Mouse (Mus musculus): ENCODE measurements around the gene Apoc3. TPM values are rescaled to one million over a fixed set of nuclear protein-coding genes. Genes with fewer than 3 reads are reported as not detected.
A peak's percentile ranks its signal among the peaks of the same experiment; 100 is the strongest.

Apoc3 gene
- total and polyA plus RNA-seq, 3 experiments = not detected

DNA sequence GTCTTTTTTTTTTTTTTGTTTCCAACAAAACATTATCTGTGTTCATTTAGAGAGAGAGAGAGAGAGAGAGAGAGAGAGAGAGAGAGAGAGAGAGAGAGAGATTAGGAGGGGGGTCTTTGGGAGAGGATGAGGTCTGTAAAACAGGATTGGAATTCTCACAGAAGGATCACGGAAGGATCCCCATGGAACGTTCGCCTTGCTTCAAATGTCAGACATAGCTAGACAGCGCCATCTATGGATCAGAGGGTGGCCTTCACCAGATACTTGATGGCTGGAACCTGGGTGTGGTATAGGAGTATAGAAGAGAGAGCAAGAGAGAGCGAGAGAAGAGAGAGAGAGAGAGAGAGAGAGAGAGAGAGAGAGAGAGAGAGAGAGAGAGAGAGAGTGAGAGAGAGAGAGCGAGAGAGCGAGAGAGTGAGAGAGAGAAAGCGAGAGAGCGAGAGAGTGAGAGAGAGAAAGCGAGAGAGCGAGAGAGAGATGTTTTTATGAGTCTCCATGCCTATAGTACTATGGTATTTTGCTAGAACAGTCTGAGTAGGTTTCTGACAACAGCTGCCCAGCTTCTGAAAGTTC, 11.4 kb upstream of the Apoc3 start (continued):
- TF ChIP-seq HCFC1 (IDR thresholded peaks at IDR 0.05; ENCODE audit: low read depth, low read length) (no peak), SIN3A (IDR thresholded peaks at IDR 0.05; ENCODE audit: low read length) (no peak; the same call in 1 of the 2 replicates), RAD21 (IDR thresholded peaks at IDR 0.05; ENCODE audit: low read depth, low read length) (peak; percentile 94), CHD2 (IDR thresholded peaks at IDR 0.05; ENCODE audit: low read length) (no peak), CTCF (IDR thresholded peaks at IDR 0.05 in 2 of 3, conservative IDR thresholded peaks at IDR 0.05 in 1 of 3; ENCODE audit: control insufficient read depth in 1 of 3, insufficient read depth in 1 of 3, low read depth in 2 of 3, low read length in 3 of 3, poor library complexity in 1 of 3, severe bottlenecking in 1 of 3) (peak; percentile 75 to 87 (median 78)), POLR2AphosphoS5 (IDR thresholded peaks at IDR 0.05; ENCODE audit: borderline replicate concordance, low read depth, low read length) (no peak), ELF1 (IDR thresholded peaks at IDR 0.05; ENCODE audit: low read depth, low read length) (no peak), MAFK (IDR thresholded peaks at IDR 0.05; ENCODE audit: borderline replicate concordance, low read depth, low read length) (no peak), MYC (IDR thresholded peaks at IDR 0.05; ENCODE audit: low read depth, low read length) (no peak)

GRCm38 (mm10) chr9:46243584-46243983, 8.1 kb upstream of the Apoc3 start:
- no peak overlapping the region for H3K4me3 ChIP-seq (ENCODE audit: control insufficient read depth in 1 of 2, insufficient read depth in 1 of 2, low read depth in 2 of 2, low read length in 2 of 2)
- H3K79me2 ChIP-seq (ENCODE audit: control insufficient read depth, insufficient read depth, low read length, poor library complexity) = no peaks in the 10 kb centered on the region
- TF ChIP-seq ELF1 (IDR thresholded peaks at IDR 0.05; ENCODE audit: low read depth, low read length) (no peak), SIN3A (IDR thresholded peaks at IDR 0.05; ENCODE audit: low read length) (no peak), HCFC1 (IDR thresholded peaks at IDR 0.05; ENCODE audit: low read depth, low read length) (no peak), USF1 (IDR thresholded peaks at IDR 0.05; ENCODE audit: low read depth, low read length) (no peak), RCOR1 (IDR thresholded peaks at IDR 0.05; ENCODE audit: low read depth, low read length) (no peak)
- H3K4me1 ChIP-seq (ENCODE audit: control insufficient read depth in 1 of 2, insufficient read depth in 2 of 2, low read length in 2 of 2) = no peaks in the 10 kb centered on the region
- no peaks in the 10 kb centered on the region for H3K36me3 ChIP-seq (ENCODE audit: control insufficient read depth in 1 of 2, insufficient read depth in 2 of 2, low read length in 2 of 2)
- H3K27ac ChIP-seq (ENCODE audit: control insufficient read depth, low read depth, low read length) = no peak overlapping the region
- no peaks in the 10 kb centered on the region for H3K9me3 ChIP-seq (replicated peaks; ENCODE audit: insufficient read depth, low read length)
- no peak for DNase-seq (ENCODE audit: low read depth, low spot score)
- H3K27me3 ChIP-seq (ENCODE audit: control insufficient read depth in 1 of 2, insufficient read depth in 2 of 2, low read length in 2 of 2) = no peaks in the 10 kb centered on the region
- H3K9ac ChIP-seq (ENCODE audit: control insufficient read depth, low read depth, low read length, poor library complexity, severe bottlenecking) = no peak overlapping the region

DNA sequence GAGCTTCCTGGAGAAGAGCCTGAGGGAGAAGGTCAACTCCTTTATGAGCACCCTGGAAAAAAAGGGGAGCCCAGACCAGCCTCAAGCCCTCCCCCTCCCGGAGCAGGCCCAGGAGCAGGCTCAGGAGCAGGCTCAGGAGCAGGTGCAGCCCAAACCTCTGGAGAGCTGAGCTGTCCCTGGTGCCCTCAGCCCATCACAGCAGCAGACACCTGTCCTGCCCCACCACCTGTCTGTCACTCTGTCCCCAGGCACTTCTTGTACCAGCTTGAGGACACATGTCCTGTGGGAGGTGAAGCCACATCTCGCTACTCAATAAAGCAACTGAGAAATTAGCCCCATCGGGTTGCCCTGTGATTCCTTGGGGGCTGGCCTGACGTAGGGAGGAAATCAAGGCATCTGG, 7.7 kb upstream of the Apoc3 start:
- Histone ChIP-seq H3K4me3 (ENCODE audit: control insufficient read depth in 1 of 2, insufficient read depth in 1 of 2, low read depth in 2 of 2, low read length in 2 of 2) (no peak overlapping the region), H3K27me3 (ENCODE audit: control insufficient read depth in 1 of 2, insufficient read depth in 2 of 2, low read length in 2 of 2) (no peaks in the 10 kb centered on the region), H3K9me3 (replicated peaks; ENCODE audit: insufficient read depth, low read length) (no peaks in the 10 kb centered on the region), H3K27ac (ENCODE audit: control insufficient read depth, low read depth, low read length) (no peak overlapping the region), H3K36me3 (ENCODE audit: control insufficient read depth in 1 of 2, insufficient read depth in 2 of 2, low read length in 2 of 2) (no peaks in the 10 kb centered on the region), H3K9ac (ENCODE audit: control insufficient read depth, low read depth, low read length, poor library complexity, severe bottlenecking) (no peak overlapping the region), H3K4me1 (ENCODE audit: control insufficient read depth in 1 of 2, insufficient read depth in 2 of 2, low read length in 2 of 2) (no peaks in the 10 kb centered on the region), H3K79me2 (ENCODE audit: control insufficient read depth, insufficient read depth, low read length, poor library complexity) (no peaks in the 10 kb centered on the region)
- DNase-seq (ENCODE audit: low read depth, low spot score) = no peak
- no peak for TF ChIP-seq POLR2AphosphoS5 (IDR thresholded peaks at IDR 0.05; ENCODE audit: borderline replicate concordance, low read depth, low read length)
- no peak for TF ChIP-seq MAZ (IDR thresholded peaks at IDR 0.05; ENCODE audit: low read depth, low read length)
- no peak for TF ChIP-seq POLR2A (IDR thresholded peaks at IDR 0.05; ENCODE audit: control insufficient read depth in 1 of 2, insufficient read depth in 1 of 2, low read depth in 1 of 2, low read length in 2 of 2, poor library complexity in 1 of 2)
- TF ChIP-seq MXI1 (IDR thresholded peaks at IDR 0.05; ENCODE audit: low read depth, low read length) = no peak
- TF ChIP-seq TAL1 (IDR thresholded peaks at IDR 0.05; ENCODE audit: low read length) = no peak
- no peak for TF ChIP-seq TCF12 (IDR thresholded peaks at IDR 0.05; ENCODE audit: low read depth, low read length)
- no peak for TF ChIP-seq TBP (IDR thresholded peaks at IDR 0.05; ENCODE audit: low read depth, low read length)
- no peak for TF ChIP-seq JUND (IDR thresholded peaks at IDR 0.05; ENCODE audit: low read depth, low read length)
- no peak for TF ChIP-seq ETS1 (IDR thresholded peaks at IDR 0.05; ENCODE audit: low read depth, low read length)
- no peak for TF ChIP-seq GABPA (IDR thresholded peaks at IDR 0.05; ENCODE audit: low read depth, low read length)
- TF ChIP-seq MAFK (IDR thresholded peaks at IDR 0.05; ENCODE audit: borderline replicate concordance, low read depth, low read length) = no peak
- no peak for TF ChIP-seq USF2 (IDR thresholded peaks at IDR 0.05; ENCODE audit: borderline replicate concordance in 1 of 2, insufficient read depth in 1 of 2, low read depth in 1 of 2, low read length in 2 of 2)
- no peak for TF ChIP-seq ZC3H11A (IDR thresholded peaks at IDR 0.05; ENCODE audit: low read depth, low read length)
- TF ChIP-seq USF1 (IDR thresholded peaks at IDR 0.05; ENCODE audit: low read depth, low read length) = no peak
- no peak for TF ChIP-seq MYB (IDR thresholded peaks at IDR 0.05; ENCODE audit: low read depth, low read length)
- no peak for TF ChIP-seq MEF2A (IDR thresholded peaks at IDR 0.05; ENCODE audit: extremely low read depth, insufficient replicate concordance, low read depth, low read length, poor library complexity, severe bottlenecking)
- TF ChIP-seq SIN3A (IDR thresholded peaks at IDR 0.05; ENCODE audit: low read length) = no peak
